Mouse (Mus musculus): ENCODE data around the gene Cnn3. TPM values are rescaled to one million over a fixed set of nuclear protein-coding genes. Genes with fewer than 3 reads are reported as not detected.
A peak's percentile ranks its signal among the peaks of the same experiment; 100 is the strongest.

The Cnn3 gene
- polyA plus RNA-seq, 1 experiment from 2014 or later, result 444 TPM

GRCm38 (mm10) chr3:121416171-121417154 lies 9.8 kb upstream of the Cnn3 start:
- H3K4me2 ChIP-seq (ENCODE audit: low read length), result no peak overlapping the region
- H3K27me3 ChIP-seq (ENCODE audit: insufficient read depth, low read length), result no peaks in the 10 kb centered on the region
- DNase-seq (ENCODE audit: low spot score) (no peak), ATAC-seq (replicated peaks; ENCODE audit: low FRiP score, low read depth) (no peak)
- H3K36me3 ChIP-seq (ENCODE audit: insufficient read depth, low read length), result no peaks in the 10 kb centered on the region
- no peak for TF ChIP-seq CTCF (IDR thresholded peaks at IDR 0.05; ENCODE audit: low read depth)
- H3K4me3 ChIP-seq (replicated peaks; ENCODE audit: low read depth, low read length), result no peak overlapping the region
- no peaks in the 10 kb centered on the region for H3K9me3 ChIP-seq (replicated peaks; ENCODE audit: low read length)
- 49% methylated on average over 5 of the region's 5 CpGs for WGBS
- no peaks in the 10 kb centered on the region for H3K4me1 ChIP-seq (replicated peaks; ENCODE audit: insufficient read depth, low read length)
- H3K27ac ChIP-seq, result no peak overlapping the region; the same call in 1 of the 2 replicates
- H3K9ac ChIP-seq (ENCODE audit: low read depth, low read length), result no peak overlapping the region

GRCm38 (mm10) chr3:121417379-121418250 lies 8.7 kb upstream of the Cnn3 start:
- no peak overlapping the region for H3K27ac ChIP-seq
- DNase-seq (ENCODE audit: low spot score) (no peak), ATAC-seq (replicated peaks; ENCODE audit: low FRiP score, low read depth) (0 out of 2 replicates have a peak, but pooled peaks have one; percentile 21)

GRCm38 (mm10) chr3:121418251-121418601 lies 8.1 kb upstream of the Cnn3 start:
- ATAC-seq (replicated peaks; ENCODE audit: low FRiP score, low read depth) (no peak), DNase-seq (ENCODE audit: low spot score) (peak; percentile 51)
- Histone ChIP-seq H3K9me3 (replicated peaks; ENCODE audit: low read length) (no peaks in the 10 kb centered on the region), H3K36me3 (ENCODE audit: insufficient read depth, low read length) (no peaks in the 10 kb centered on the region), H3K4me1 (replicated peaks; ENCODE audit: insufficient read depth, low read length) (no peaks in the 10 kb centered on the region), H3K27me3 (ENCODE audit: insufficient read depth, low read length) (no peaks in the 10 kb centered on the region), H3K4me3 (replicated peaks; ENCODE audit: low read depth, low read length) (no peak overlapping the region), H3K27ac (no peak overlapping the region), H3K9ac (ENCODE audit: low read depth, low read length) (no peak overlapping the region), H3K4me2 (ENCODE audit: low read length) (no peak overlapping the region)
- no peak for TF ChIP-seq CTCF (IDR thresholded peaks at IDR 0.05; ENCODE audit: low read depth)
- WGBS, result 37% methylated on average over 6 of the region's 6 CpGs

More at GRCm38 (mm10) chr3:121417379-121418250, 8.7 kb upstream of the Cnn3 start:
- Histone ChIP-seq H3K4me2 (ENCODE audit: low read length) (no peak overlapping the region), H3K4me1 (replicated peaks; ENCODE audit: insufficient read depth, low read length) (no peaks in the 10 kb centered on the region), H3K27me3 (ENCODE audit: insufficient read depth, low read length) (no peaks in the 10 kb centered on the region), H3K9me3 (replicated peaks; ENCODE audit: low read length) (no peaks in the 10 kb centered on the region), H3K9ac (ENCODE audit: low read depth, low read length) (no peak overlapping the region), H3K36me3 (ENCODE audit: insufficient read depth, low read length) (no peaks in the 10 kb centered on the region), H3K4me3 (replicated peaks; ENCODE audit: low read depth, low read length) (no peak overlapping the region)
- TF ChIP-seq CTCF (IDR thresholded peaks at IDR 0.05; ENCODE audit: low read depth), result no peak
- WGBS, result 67% methylated on average over 14 of the region's 14 CpGs

- Histone ChIP-seq H3K4me3 (replicated peaks; ENCODE audit: low read depth, low read length) (no peak overlapping the region), H3K36me3 (ENCODE audit: insufficient read depth, low read length) (no peaks in the 10 kb centered on the region), H3K9me3 (replicated peaks; ENCODE audit: low read length) (no peaks in the 10 kb centered on the region), H3K9ac (ENCODE audit: low read depth, low read length) (no peak overlapping the region), H3K27ac (no peak overlapping the region), H3K4me2 (ENCODE audit: low read length) (no peak overlapping the region), H3K27me3 (ENCODE audit: insufficient read depth, low read length) (no peaks in the 10 kb centered on the region), H3K4me1 (replicated peaks; ENCODE audit: insufficient read depth, low read length) (no peaks in the 10 kb centered on the region)
- DNase-seq (ENCODE audit: low spot score) (no peak), ATAC-seq (replicated peaks; ENCODE audit: low FRiP score, low read depth) (peak; percentile 34; the same call in 1 of the 2 replicates)
- WGBS, result 81% methylated on average over 9 of the region's 9 CpGs
- no peak for TF ChIP-seq CTCF (IDR thresholded peaks at IDR 0.05; ENCODE audit: low read depth)
Measured at GRCm38 (mm10) chr3:121418850-121419435, 7.4 kb upstream of the Cnn3 start.

DNA sequence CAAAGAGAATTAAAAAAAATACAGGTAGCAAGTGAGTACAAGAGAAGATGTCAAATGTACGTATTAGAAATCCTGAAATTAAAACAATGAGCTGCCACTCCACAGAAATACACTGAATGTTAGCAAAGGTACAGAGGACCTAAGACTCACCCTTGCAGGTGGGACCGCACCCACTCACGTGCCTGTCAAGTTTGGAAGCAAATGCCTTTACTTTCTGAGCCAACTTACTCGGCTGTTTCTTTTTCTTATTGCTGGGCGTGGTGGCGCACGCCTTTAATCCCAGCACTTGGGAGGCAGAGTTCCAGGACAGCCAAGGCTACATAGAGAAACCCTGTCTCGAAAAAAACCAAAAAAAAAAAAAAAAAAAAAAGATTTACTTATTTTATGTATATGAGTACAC lies 3.9 kb upstream of the Cnn3 start:
- H3K9me3 ChIP-seq (replicated peaks; ENCODE audit: low read length), result no peaks in the 10 kb centered on the region

More for the DNA sequence above, 3.9 kb upstream of the Cnn3 start:
- Histone ChIP-seq H3K4me2 (ENCODE audit: low read length) (no peak overlapping the region), H3K4me1 (replicated peaks; ENCODE audit: insufficient read depth, low read length) (0 out of 2 replicates have a peak, but pooled peaks cover 5% of the 10 kb centered on the region), H3K27ac (no peak overlapping the region), H3K27me3 (ENCODE audit: insufficient read depth, low read length) (no peaks in the 10 kb centered on the region), H3K36me3 (ENCODE audit: insufficient read depth, low read length) (no peaks in the 10 kb centered on the region), H3K9ac (ENCODE audit: low read depth, low read length) (no peak overlapping the region), H3K4me3 (replicated peaks; ENCODE audit: low read depth, low read length) (no peak overlapping the region)
- no peak for DNase-seq (ENCODE audit: low spot score)
- TF ChIP-seq CTCF (IDR thresholded peaks at IDR 0.05; ENCODE audit: low read depth), result no peak
- 87% methylated on average over 8 of the region's 8 CpGs for WGBS
- ATAC-seq (replicated peaks; ENCODE audit: low FRiP score, low read depth), result no peak
